Mouse (Mus musculus) intestine, embryonic 16.5 days (tissue): ENCODE results near the gene 6430571L13Rik. TPM values are rescaled to one million over a fixed set of nuclear protein-coding genes. Genes with fewer than 3 reads are reported as not detected.

Experiments
- ATAC-seq: fragments of 200-750 bp; cut with Nextera tagmentation; 2 replicates; pipeline ENCODE4 v1.8.0; 2017; ENCODE audit warnings: moderate TSS enrichment, moderate library complexity
- H3K27ac ChIP-seq: fragments of 300-500 bp; sonication (generic); 2 replicates; pipeline ENCODE4 v1.5.1; 2014; ENCODE audit warnings: mild to moderate bottlenecking, low read length
- H3K27me3 ChIP-seq: fragments of 300-500 bp; sonication (generic); replicated peaks from 2 replicates; pipeline ENCODE4 v1.6.1; 2014; ENCODE audit warnings: low read length, control low read depth, mixed read lengths; ENCODE audit not compliant: control insufficient read depth, insufficient read depth
- H3K36me3 ChIP-seq: fragments of 300-500 bp; sonication (generic); 2 replicates; pipeline ENCODE4 v1.6.1; 2014; ENCODE audit warnings: low read length, control low read depth; ENCODE audit not compliant: control insufficient read depth, insufficient read depth
- H3K4me1 ChIP-seq: fragments of 300-500 bp; sonication (generic); 2 replicates; pipeline ENCODE4 v1.6.1; 2014; ENCODE audit warnings: low read length, control low read depth, mixed read lengths; ENCODE audit not compliant: control insufficient read depth, insufficient read depth
- H3K4me2 ChIP-seq: fragments of 300-500 bp; sonication (generic); 2 replicates; pipeline ENCODE4 v1.6.1; 2014; ENCODE audit warnings: low read depth, low read length, control low read depth
- H3K4me3 ChIP-seq: fragments of 300-500 bp; sonication (generic); 2 replicates; pipeline ENCODE4 v1.5.1; 2014; ENCODE audit warnings: mild to moderate bottlenecking, low read length
- H3K9ac ChIP-seq: fragments of 300-500 bp; sonication (generic); 2 replicates; pipeline ENCODE4 v1.6.1; 2014; ENCODE audit warnings: low read depth, low read length
- H3K9me3 ChIP-seq: fragments of 300-500 bp; sonication (generic); 2 replicates; pipeline ENCODE4 v1.6.1; 2016; ENCODE audit warnings: low read length, control low read depth; ENCODE audit not compliant: control insufficient read depth
- WGBS: fragments of 180-500 bp; shearing (Covaris S2); extraction: QIAGEN DNeasy Blood & Tissue Kit; methylation state at CpG from one replicate; pipeline ENCODE4 v1.1.7; 2014; 5-methylcytosine and 5-hydroxymethylcytosine counted together
- polyA plus RNA-seq: library from polyadenylated mRNA; unstranded; fragments of >200 nt; fragmentation: Nextera tagmentation; extraction: Ambion mirVana; gene quantifications from 2 replicates; pipeline ENCODE4 v1.2.1, GENCODE M21; 2015

Gene 6430571L13Rik
- 0.21 and 0.26 TPM in 2 replicates for polyA plus RNA-seq

- no peak within 1 kb of the TSS for H3K27ac ChIP-seq
- H3K9ac ChIP-seq: peak within 1 kb of the TSS; percentile 75
- H3K4me3 ChIP-seq: peak within 1 kb of the TSS; percentile 66
- H3K36me3 ChIP-seq: no peaks in the 10 kb centered on the region
- peak within 1 kb of the TSS; percentile 90 for H3K4me2 ChIP-seq
- H3K27me3 ChIP-seq: 0 out of 2 replicates have a peak, but pooled peaks cover 3% of the 10 kb centered on the region
- peaks cover 16% of the 10 kb centered on the region for H3K4me1 ChIP-seq
- ATAC-seq: peak; percentile 95
- under 1% methylated on average over 34 of the region's 34 CpGs for WGBS
- H3K9me3 ChIP-seq: no peaks in the 10 kb centered on the region
These were observed at the start of gene 6430571L13Rik for GRCm38 (mm10) chr9:107340267-107340859. Gene 6430571L13Rik, plus strand, starts transcription at chr9:107340602.

GRCm38 (mm10) chr9:107290897-107291296 is 49.5 kb upstream of the 6430571L13Rik start:
- no peak overlapping the region for H3K4me2 ChIP-seq
- H3K9me3 ChIP-seq: no peaks in the 10 kb centered on the region
- H3K9ac ChIP-seq: no peak overlapping the region
- H3K4me3 ChIP-seq: no peak overlapping the region
- H3K4me1 ChIP-seq: peaks cover 11% of the 10 kb centered on the region
- WGBS: 29% methylated on average over 10 of the region's 10 CpGs
- ATAC-seq: no peak
- no peaks in the 10 kb centered on the region for H3K36me3 ChIP-seq
- no peak overlapping the region for H3K27ac ChIP-seq
- peaks cover 4% of the 10 kb centered on the region; the same call in 1 of the 2 replicates for H3K27me3 ChIP-seq

- Histone ChIP-seq H3K9me3 (no peaks in the 10 kb centered on the region), H3K9ac (no peak overlapping the region), H3K36me3 (no peaks in the 10 kb centered on the region), H3K4me2 (no peak overlapping the region), H3K27ac (no peak overlapping the region), H3K27me3 (peaks cover 4% of the 10 kb centered on the region; the same call in 1 of the 2 replicates), H3K4me3 (no peak overlapping the region), H3K4me1 (peaks cover 33% of the 10 kb centered on the region)
- no peak for ATAC-seq
- 5% methylated on average over 6 of the region's 6 CpGs for WGBS
These were observed 46.2 kb upstream of the 6430571L13Rik start for GRCm38 (mm10) chr9:107294249-107294648.

- H3K4me1 ChIP-seq: peaks cover 32% of the 10 kb centered on the region
- H3K4me2 ChIP-seq: peak overlapping the region; percentile 89
- ATAC-seq: no peak
- H3K4me3 ChIP-seq: peak overlapping the region; percentile 71
- no peaks in the 10 kb centered on the region for H3K9me3 ChIP-seq
- peaks cover 4% of the 10 kb centered on the region; the same call in 1 of the 2 replicates for H3K27me3 ChIP-seq
- H3K36me3 ChIP-seq: 0 out of 2 replicates have a peak, but pooled peaks cover 5% of the 10 kb centered on the region
- H3K27ac ChIP-seq: peak overlapping the region; percentile 88
- WGBS: 48% methylated on average over 4 of the region's 4 CpGs
- H3K9ac ChIP-seq: peak overlapping the region; percentile 63
These were observed 44.8 kb upstream of the 6430571L13Rik start for GRCm38 (mm10) chr9:107295616-107296015.

GRCm38 (mm10) chr9:107296016-107296040 is 44.6 kb upstream of the 6430571L13Rik start, which contains the start of gene Cish:
Gene Cish, plus strand, starts transcription at chr9:107296026.
- peaks cover 4% of the 10 kb centered on the region; the same call in 1 of the 2 replicates for H3K27me3 ChIP-seq
- H3K4me1 ChIP-seq: peaks cover 32% of the 10 kb centered on the region
- peak within 1 kb of the TSS; percentile 71 for H3K4me3 ChIP-seq
- no peak for ATAC-seq
- peak within 1 kb of the TSS; percentile 89 for H3K4me2 ChIP-seq
- H3K9me3 ChIP-seq: no peaks in the 10 kb centered on the region
- H3K36me3 ChIP-seq: 0 out of 2 replicates have a peak, but pooled peaks cover 6% of the 10 kb centered on the region
- peak within 1 kb of the TSS; percentile 82 for H3K9ac ChIP-seq
- peak within 1 kb of the TSS; percentile 89 for H3K27ac ChIP-seq

GRCm38 (mm10) chr9:107296041-107296440 is 44.4 kb upstream of the 6430571L13Rik start:
- peaks cover 4% of the 10 kb centered on the region; the same call in 1 of the 2 replicates for H3K27me3 ChIP-seq
- peaks cover 32% of the 10 kb centered on the region for H3K4me1 ChIP-seq
- peak overlapping the region; percentile 71 for H3K4me3 ChIP-seq
- peak overlapping the region; percentile 89 for H3K4me2 ChIP-seq
- H3K36me3 ChIP-seq: 0 out of 2 replicates have a peak, but pooled peaks cover 6% of the 10 kb centered on the region
- under 1% methylated on average over 14 of the region's 14 CpGs for WGBS
- peak overlapping the region; percentile 88 for H3K27ac ChIP-seq
- ATAC-seq: peak; percentile 32
- peak overlapping the region; percentile 63 for H3K9ac ChIP-seq
- no peaks in the 10 kb centered on the region for H3K9me3 ChIP-seq

GRCm38 (mm10) chr9:107296501-107296965 is 43.9 kb upstream of the 6430571L13Rik start:
- Histone ChIP-seq H3K4me3 (peak overlapping the region; percentile 71), H3K36me3 (peaks cover 10% of the 10 kb centered on the region; the same call in 1 of the 2 replicates), H3K9me3 (no peaks in the 10 kb centered on the region), H3K9ac (peak overlapping the region; percentile 82), H3K4me1 (peaks cover 32% of the 10 kb centered on the region), H3K4me2 (peak overlapping the region; percentile 89), H3K27me3 (peaks cover 4% of the 10 kb centered on the region; the same call in 1 of the 2 replicates), H3K27ac (peak overlapping the region; percentile 89)
- ATAC-seq: peak; percentile 96
- WGBS: under 1% methylated on average over 31 of the region's 31 CpGs

- 8% methylated on average over 16 of the region's 16 CpGs for WGBS
- peaks cover 14% of the 10 kb centered on the region; the same call in 1 of the 2 replicates for H3K36me3 ChIP-seq
- peaks cover 32% of the 10 kb centered on the region for H3K4me1 ChIP-seq
- peaks cover 4% of the 10 kb centered on the region; the same call in 1 of the 2 replicates for H3K27me3 ChIP-seq
- peak; percentile 10 for ATAC-seq
- H3K4me2 ChIP-seq: peak overlapping the region; percentile 89
- H3K27ac ChIP-seq: peak overlapping the region; percentile 89
- peak overlapping the region; percentile 71 for H3K4me3 ChIP-seq
- no peaks in the 10 kb centered on the region for H3K9me3 ChIP-seq
- H3K9ac ChIP-seq: peak overlapping the region; percentile 82
These were observed 43.3 kb upstream of the 6430571L13Rik start for GRCm38 (mm10) chr9:107297059-107297458.

GRCm38 (mm10) chr9:107297658-107298057 is 42.7 kb upstream of the 6430571L13Rik start:
- H3K27me3 ChIP-seq: peaks cover 4% of the 10 kb centered on the region; the same call in 1 of the 2 replicates
- H3K4me2 ChIP-seq: peak overlapping the region; percentile 89
- no peaks in the 10 kb centered on the region for H3K9me3 ChIP-seq
- peak overlapping the region; percentile 89 for H3K27ac ChIP-seq
- 62% methylated on average over 4 of the region's 4 CpGs for WGBS
- H3K36me3 ChIP-seq: peaks cover 14% of the 10 kb centered on the region; the same call in 1 of the 2 replicates
- H3K4me1 ChIP-seq: peaks cover 32% of the 10 kb centered on the region
- peak overlapping the region; percentile 82 for H3K9ac ChIP-seq
- peak overlapping the region; percentile 71 for H3K4me3 ChIP-seq
- no peak for ATAC-seq
